Mouse (Mus musculus): ENCODE measurements at regions not wholly inside any gene's neighbourhood (a gene's known extent, or its start where the extent isn't known, plus 50 kb on each side); places are given as distances from the start of the nearest gene placed in this dataset.

DNA sequence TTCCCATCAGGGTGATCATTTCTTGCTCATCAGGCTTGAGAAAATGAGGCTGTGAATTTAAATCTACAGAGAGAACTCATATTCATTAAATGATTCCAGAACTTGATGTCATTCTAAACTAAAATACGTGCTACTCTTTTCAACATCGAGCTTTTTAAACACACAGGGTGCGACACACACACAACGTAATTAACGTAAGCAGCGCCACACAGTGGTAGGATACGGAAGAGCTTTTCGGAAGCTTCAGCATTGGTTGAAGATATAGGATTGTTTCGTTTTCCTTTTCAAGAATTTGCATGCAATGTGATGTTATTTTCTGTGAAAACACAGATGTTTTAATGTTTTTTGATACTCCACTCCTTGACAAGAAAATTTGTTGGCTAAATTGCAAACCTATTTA, 75.3 kb upstream of the Gm49339 start:
- no peak for TF ChIP-seq EP300 (IDR thresholded peaks at IDR 0.05)
- peak; percentile 81 for TF ChIP-seq CTCF (IDR thresholded peaks at IDR 0.05)
